8 mouse cellular contexts compared by ENCODE assay signal in the genomic region with DNA sequence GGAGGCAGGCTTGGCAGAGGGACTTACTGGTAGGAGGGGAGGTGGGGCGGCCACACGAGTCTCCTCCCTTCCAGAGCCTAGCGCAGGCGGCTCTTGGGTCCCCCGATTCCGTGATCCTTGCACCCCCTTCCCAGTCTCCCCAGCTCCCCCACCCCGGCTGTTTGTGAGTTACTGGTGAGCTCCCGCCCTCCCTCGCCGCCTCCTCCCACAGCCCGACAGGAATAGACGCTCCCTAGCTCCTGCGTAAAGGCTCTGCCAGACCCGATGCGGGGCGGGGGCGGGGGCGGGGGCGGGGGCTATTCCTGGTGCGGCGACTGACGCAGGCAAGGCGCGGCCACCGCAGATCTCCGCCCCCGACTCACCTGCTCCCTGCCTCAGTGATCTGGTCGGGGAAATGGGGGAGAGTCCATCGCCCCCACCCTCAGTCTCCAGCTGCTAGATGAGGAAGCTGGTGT.
DNase-seq lines count a peak whose midpoint lies in the region; ATAC-seq and TF ChIP-seq lines count a peak whose summit lies in the region.

No protein-coding gene starts in this region.

- intact Hi-C loops in heart, postnatal 25 days (cut with DNase I) = loop anchor here (2.0 to 5.0 kb wide), 2 partner anchors 90 to 161 kb away; no protein-coding TSS in a partner anchor

- H3K36me3 ChIP-seq in heart, embryonic 10.5 days = no peaks in the 10 kb centered on the region
- H3K36me3 ChIP-seq in embryonic facial prominence, embryonic 11.5 days (replicated peaks; ENCODE audit: control insufficient read depth, insufficient read depth, low read depth, low read length) = no peaks in the 10 kb centered on the region
- H3K36me3 ChIP-seq in hindbrain, embryonic 15.5 days = no peaks in the 10 kb centered on the region
- no peaks in the 10 kb centered on the region for H3K36me3 ChIP-seq in limb, embryonic 14.5 days (ENCODE audit: control insufficient read depth, insufficient read depth, low read length)

- WGBS in heart, embryonic 10.5 days = 2% methylated on average over 29 of the region's 29 CpGs
- under 1% methylated on average over 19 of the region's 29 CpGs for WGBS in embryonic facial prominence, embryonic 11.5 days
- 2% methylated on average over 22 of the region's 29 CpGs for whole genome bisulfite sequencing in hindbrain, embryonic 15.5 days
- 3% methylated on average over 25 of the region's 29 CpGs for WGBS in limb, embryonic 14.5 days

- H3K27me3 ChIP-seq in heart, embryonic 10.5 days (ENCODE audit: insufficient read depth, poor library complexity, severe bottlenecking) = peaks cover 100% of the 10 kb centered on the region
- H3K27me3 ChIP-seq in embryonic facial prominence, embryonic 11.5 days (ENCODE audit: control insufficient read depth, insufficient read depth, low read length) = peaks cover 28% of the 10 kb centered on the region
- H3K27me3 ChIP-seq in hindbrain, embryonic 15.5 days = peaks cover 19% of the 10 kb centered on the region; the same call in 1 of the 2 replicates
- H3K27me3 ChIP-seq in limb, embryonic 14.5 days (ENCODE audit: control insufficient read depth, insufficient read depth, low read length) = peaks cover 35% of the 10 kb centered on the region

- H3K4me2 ChIP-seq in embryonic facial prominence, embryonic 11.5 days (ENCODE audit: low read depth, low read length) = peak overlapping the region; percentile 24
- peak overlapping the region; percentile 42 for H3K4me2 ChIP-seq in hindbrain, embryonic 15.5 days
- peak overlapping the region; percentile 42 for H3K4me2 ChIP-seq in limb, embryonic 14.5 days (replicated peaks; ENCODE audit: low read depth, low read length, severe bottlenecking)

- DNase-seq in heart, embryonic 10.5 days (ENCODE audit: low spot score) = no peak
- no peak for DNase-seq in heart, postnatal 25 days (ENCODE audit: low spot score)
- no peak for DNase-seq in embryonic facial prominence, embryonic 11.5 days (ENCODE audit: low spot score)
- DNase-seq in limb, embryonic 14.5 days (ENCODE audit: low spot score) = no peak
- no peak for DNase-seq in embryo, embryonic 9.5 days (ENCODE audit: extremely low spot score)
- DNase-seq in spleen, postnatal 36 days (ENCODE audit: low spot score in 2 of 2) = no peak

- H3K9ac ChIP-seq in embryonic facial prominence, embryonic 11.5 days (replicated peaks; ENCODE audit: low read length) = no peak overlapping the region
- no peak overlapping the region for H3K9ac ChIP-seq in hindbrain, embryonic 15.5 days
- H3K9ac ChIP-seq in limb, embryonic 14.5 days (ENCODE audit: low read depth, low read length, severe bottlenecking) = peak overlapping the region; percentile 28; the same call in 1 of the 2 replicates

- peak overlapping the region; percentile 47 for H3K4me3 ChIP-seq in heart, embryonic 10.5 days
- 0 out of 2 replicates have a peak overlapping the region, but pooled peaks have one; percentile 3 for H3K4me3 ChIP-seq in embryonic facial prominence, embryonic 11.5 days (ENCODE audit: low read depth, low read length)
- H3K4me3 ChIP-seq in hindbrain, embryonic 15.5 days = peak overlapping the region; percentile 8; the same call in 1 of the 2 replicates
- H3K4me3 ChIP-seq in limb, embryonic 14.5 days (replicated peaks; ENCODE audit: low read length) = peak overlapping the region; percentile 20

- H3K27ac ChIP-seq in heart, embryonic 10.5 days = no peak overlapping the region
- no peak overlapping the region for H3K27ac ChIP-seq in embryonic facial prominence, embryonic 11.5 days (replicated peaks; ENCODE audit: low read depth, low read length)
- H3K27ac ChIP-seq in hindbrain, embryonic 15.5 days (replicated peaks) = no peak overlapping the region
- no peak overlapping the region for H3K27ac ChIP-seq in limb, embryonic 14.5 days (replicated peaks; ENCODE audit: low read depth, low read length)

- no peak for ATAC-seq in embryonic facial prominence, embryonic 11.5 days (replicated peaks; ENCODE audit: insufficient number of reproducible peaks, low FRiP score, low TSS enrichment, low read depth)
- ATAC-seq in hindbrain, embryonic 15.5 days (ENCODE audit: low FRiP score, low read depth) = no peak
- no peak for ATAC-seq in limb, embryonic 14.5 days (ENCODE audit: low FRiP score, low read depth)
- ATAC-seq in activated CD4-positive, CD25-positive, alpha-beta regulatory T cell, adult 4 months = no peak

- peaks cover 36% of the 10 kb centered on the region for H3K4me1 ChIP-seq in heart, embryonic 10.5 days
- H3K4me1 ChIP-seq in embryonic facial prominence, embryonic 11.5 days (ENCODE audit: control insufficient read depth, insufficient read depth, low read length) = no peaks in the 10 kb centered on the region; the same call in 1 of the 2 replicates
- H3K4me1 ChIP-seq in hindbrain, embryonic 15.5 days (replicated peaks) = peaks cover 42% of the 10 kb centered on the region
- peaks cover 15% of the 10 kb centered on the region for H3K4me1 ChIP-seq in limb, embryonic 14.5 days (ENCODE audit: control insufficient read depth, insufficient read depth, low read length)

- no peak for TF ChIP-seq POLR2A in limb, embryonic 14.5 days (IDR thresholded peaks at IDR 0.05; ENCODE audit: borderline replicate concordance, extremely low read depth, insufficient read depth, insufficient read length)

- no peaks in the 10 kb centered on the region for H3K9me3 ChIP-seq in heart, embryonic 10.5 days
- no peaks in the 10 kb centered on the region for H3K9me3 ChIP-seq in embryonic facial prominence, embryonic 11.5 days (replicated peaks; ENCODE audit: control insufficient read depth, low read length)
- no peaks in the 10 kb centered on the region for H3K9me3 ChIP-seq in hindbrain, embryonic 15.5 days
- no peaks in the 10 kb centered on the region for H3K9me3 ChIP-seq in limb, embryonic 14.5 days (ENCODE audit: control insufficient read depth, low read length)
